8 mouse cellular contexts compared by ENCODE assay signal in genomic region chr6:88500405-88500767, GRCm38 (mm10). TPM values are rescaled to one million over a fixed set of nuclear protein-coding genes. Genes with fewer than 3 reads are reported as not detected.
DNase-seq lines count a peak whose midpoint lies in the region; ATAC-seq and TF ChIP-seq lines count a peak whose summit lies in the region.

No protein-coding gene starts in this region.

- no peaks in the 10 kb centered on the region for H3K9me3 ChIP-seq in lung, embryonic 14.5 days (ENCODE audit: low read depth, low read length)
- no peaks in the 10 kb centered on the region for H3K9me3 ChIP-seq in limb, embryonic 11.5 days (ENCODE audit: control insufficient read depth, low read length)

- H3K27ac ChIP-seq in lung, embryonic 14.5 days (ENCODE audit: low read depth), result no peak overlapping the region
- H3K27ac ChIP-seq in embryonic fibroblast, embryonic 13.5 days (ENCODE audit: insufficient read depth, low read length), result no peak overlapping the region
- H3K27ac ChIP-seq in limb, embryonic 11.5 days (replicated peaks; ENCODE audit: low read depth, low read length), result no peak overlapping the region
- H3K27ac ChIP-seq in olfactory bulb, adult 2 months (ENCODE audit: insufficient read depth, low read depth, low read length), result no peak overlapping the region

- no peaks in the 10 kb centered on the region for H3K27me3 ChIP-seq in lung, embryonic 14.5 days (ENCODE audit: insufficient read depth, low read length)
- no peaks in the 10 kb centered on the region for H3K27me3 ChIP-seq in limb, embryonic 11.5 days (ENCODE audit: control insufficient read depth, insufficient read depth, low read length)

- H3K36me3 ChIP-seq in lung, embryonic 14.5 days (ENCODE audit: insufficient read depth), result peaks cover 63% of the 10 kb centered on the region
- H3K36me3 ChIP-seq in limb, embryonic 11.5 days (ENCODE audit: control insufficient read depth, insufficient read depth, low read length), result peaks cover 16% of the 10 kb centered on the region

- 0 out of 2 replicates have a peak, but pooled peaks have one; percentile 1 for ATAC-seq in lung, embryonic 14.5 days (ENCODE audit: insufficient read depth)
- ATAC-seq in limb, embryonic 11.5 days (ENCODE audit: insufficient number of reproducible peaks, low FRiP score, low TSS enrichment, low read depth), result peak; percentile 23

- 9% methylated on average over 3 of the region's 3 CpGs for WGBS in lung, embryonic 14.5 days
- WGBS in limb, embryonic 11.5 days, result 6% methylated on average over 3 of the region's 3 CpGs
- 7% methylated on average over 3 of the region's 3 CpGs for WGBS in olfactory bulb, adult 2 months

- no peak for TF ChIP-seq POLR2A in embryonic fibroblast, embryonic 13.5 days (IDR thresholded peaks at IDR 0.05; ENCODE audit: low read depth, low read length)
- TF ChIP-seq POLR2A in olfactory bulb, adult 2 months (IDR thresholded peaks at IDR 0.05; ENCODE audit: insufficient read depth, low read depth, low read length), result no peak

- no peak for DNase-seq in lung, embryonic 14.5 days
- DNase-seq in lung, postnatal 10 days, result no peak
- no peak for DNase-seq in limb, embryonic 11.5 days (ENCODE audit: low spot score)
- DNase-seq in left cerebral cortex, postnatal 10 days (ENCODE audit: extremely low spot score in 1 of 2, low spot score in 2 of 2), result no peak
- no peak for DNase-seq in embryo, embryonic 11 days
- DNase-seq in thymus, postnatal 25 days, result no peak

- intact Hi-C loops in left cerebral cortex, postnatal 10 days (cut with DNase I), result loop anchor here (5.0 kb wide), 1 partner anchor 388 kb away; no protein-coding TSS in a partner anchor

- 0 out of 2 replicates have a peak, but pooled peaks cover 4% of the 10 kb centered on the region for H3K4me1 ChIP-seq in lung, embryonic 14.5 days (ENCODE audit: insufficient read depth)
- no peaks in the 10 kb centered on the region for H3K4me1 ChIP-seq in embryonic fibroblast, embryonic 13.5 days (ENCODE audit: control insufficient read depth, insufficient read depth, low read length)
- 0 out of 2 replicates have a peak, but pooled peaks cover 4% of the 10 kb centered on the region for H3K4me1 ChIP-seq in limb, embryonic 11.5 days (ENCODE audit: control insufficient read depth, insufficient read depth, low read length)
- peaks cover 9% of the 10 kb centered on the region; the same call in 1 of the 2 replicates for H3K4me1 ChIP-seq in olfactory bulb, adult 2 months (ENCODE audit: control insufficient read depth, insufficient read depth, low read length)

- TF ChIP-seq CTCF in lung, embryonic 14.5 days (IDR thresholded peaks at IDR 0.05; ENCODE audit: low read depth), result no peak
- TF ChIP-seq CTCF in embryonic fibroblast, embryonic 13.5 days (IDR thresholded peaks at IDR 0.05; ENCODE audit: borderline replicate concordance, insufficient read depth, low read length), result no peak
- TF ChIP-seq CTCF in olfactory bulb, adult 2 months (IDR thresholded peaks at IDR 0.05; ENCODE audit: insufficient read depth, low read depth, low read length), result no peak

- H3K9ac ChIP-seq in lung, embryonic 14.5 days, result peak overlapping the region; percentile 56
- H3K9ac ChIP-seq in limb, embryonic 11.5 days (ENCODE audit: low read length), result peak overlapping the region; percentile 58; the same call in 1 of the 2 replicates

- H3K4me2 ChIP-seq in lung, embryonic 14.5 days, result peak overlapping the region; percentile 94
- peak overlapping the region; percentile 95 for H3K4me2 ChIP-seq in limb, embryonic 11.5 days (ENCODE audit: low read depth, severe bottlenecking)

- H3K4me3 ChIP-seq in lung, embryonic 14.5 days (ENCODE audit: low read depth, low read length), result peak overlapping the region; percentile 50
- peak overlapping the region; percentile 31; the same call in 1 of the 2 replicates for H3K4me3 ChIP-seq in embryonic fibroblast, embryonic 13.5 days (ENCODE audit: insufficient read depth, low read length)
- H3K4me3 ChIP-seq in limb, embryonic 11.5 days (ENCODE audit: low read depth, low read length), result peak overlapping the region; percentile 45
- peak overlapping the region; percentile 59 for H3K4me3 ChIP-seq in olfactory bulb, adult 2 months (ENCODE audit: insufficient read depth, low read depth, low read length)

RNA-seq across cellular contexts. Expression of gene Sec61a1, which starts 18.3 kb away (rescaled TPM):
- 241 and 249 TPM in 2 replicates for polyA plus RNA-seq in lung, embryonic 14.5 days (2014; fragmentation: Nextera tagmentation; extraction: Ambion mirVana)
- polyA plus RNA-seq in embryonic fibroblast, embryonic 13.5 days (2011; ENCODE audit: insufficient read length, low read depth, missing spikeins), result 226 and 279 TPM in 2 replicates
- polyA plus RNA-seq in limb, embryonic 11.5 days (2014; fragmentation: Nextera tagmentation; extraction: Ambion mirVana), result 191 and 205 TPM in 2 replicates
- not detected in 2 replicates for polyA plus RNA-seq in olfactory bulb, adult 2 months (2012; ENCODE audit: insufficient read depth, insufficient read length, low replicate concordance, missing spikeins)
- 100 to 1,000 TPM; 114 to 118 TPM for total RNA-seq in left cerebral cortex, postnatal 10 days (2021)

RNA-seq across cellular contexts. Expression of gene Ruvbl1, which starts 35.2 kb away (rescaled TPM):
- polyA plus RNA-seq in lung, embryonic 14.5 days (2014; fragmentation: Nextera tagmentation; extraction: Ambion mirVana), result 153 and 163 TPM in 2 replicates
- polyA plus RNA-seq in embryonic fibroblast, embryonic 13.5 days (2011; ENCODE audit: insufficient read length, low read depth, missing spikeins), result 44.4 and 46.0 TPM in 2 replicates
- 206 and 211 TPM in 2 replicates for polyA plus RNA-seq in limb, embryonic 11.5 days (2014; fragmentation: Nextera tagmentation; extraction: Ambion mirVana)
- polyA plus RNA-seq in olfactory bulb, adult 2 months (2012; ENCODE audit: insufficient read depth, insufficient read length, low replicate concordance, missing spikeins), result not detected in 2 replicates
- total RNA-seq in left cerebral cortex, postnatal 10 days (2021), result 10 to 100 TPM; 32.5 to 35.2 TPM

RNA-seq across cellular contexts. Expression of gene Eefsec, which starts 54.0 kb away (rescaled TPM):
- 44.6 and 48.2 TPM in 2 replicates for polyA plus RNA-seq in lung, embryonic 14.5 days (2014; fragmentation: Nextera tagmentation; extraction: Ambion mirVana)
- polyA plus RNA-seq in embryonic fibroblast, embryonic 13.5 days (2011; ENCODE audit: insufficient read length, low read depth, missing spikeins), result 11.0 and 13.8 TPM in 2 replicates
- polyA plus RNA-seq in limb, embryonic 11.5 days (2014; fragmentation: Nextera tagmentation; extraction: Ambion mirVana), result 48.5 and 48.9 TPM in 2 replicates
- not detected in 2 replicates for polyA plus RNA-seq in olfactory bulb, adult 2 months (2012; ENCODE audit: insufficient read depth, insufficient read length, low replicate concordance, missing spikeins)
- total RNA-seq in left cerebral cortex, postnatal 10 days (2021), result 10 to 100 TPM; 22.2 to 24.1 TPM

Comparison
In these comparisons a context has a peak if more than half of its experiments do, and no peak if none do; other contexts are left out.
1. RNA of gene Sec61a1, which starts 18.3 kb away (polyA plus RNA-seq): 226 to 279 TPM in embryonic fibroblast, embryonic 13.5 days, 241 to 249 TPM in lung, embryonic 14.5 days and 191 to 205 TPM in limb, embryonic 11.5 days; not detected in olfactory bulb, adult 2 months; every median in the first group is over 100 times any median in the second.
2. RNA of gene Ruvbl1, which starts 35.2 kb away (polyA plus RNA-seq): 206 to 211 TPM in limb, embryonic 11.5 days, 153 to 163 TPM in lung, embryonic 14.5 days and 44.4 to 46.0 TPM in embryonic fibroblast, embryonic 13.5 days; not detected in olfactory bulb, adult 2 months; every median in the first group is over 10 times any median in the second.
3. Peak in every context shown above with its lines, with median percentiles within 50 percentile points of each other: H3K4me3 ChIP-seq.